Mouse (Mus musculus) ovary, postnatal 10 days (tissue): ENCODE data around the gene Pigk.

ENCODE experiments used
- DNase-seq: peaks from one replicate; pipeline ENCODE4 v3.0.0; 2022; ENCODE audit warnings: low spot score

The Pigk gene

DNA sequence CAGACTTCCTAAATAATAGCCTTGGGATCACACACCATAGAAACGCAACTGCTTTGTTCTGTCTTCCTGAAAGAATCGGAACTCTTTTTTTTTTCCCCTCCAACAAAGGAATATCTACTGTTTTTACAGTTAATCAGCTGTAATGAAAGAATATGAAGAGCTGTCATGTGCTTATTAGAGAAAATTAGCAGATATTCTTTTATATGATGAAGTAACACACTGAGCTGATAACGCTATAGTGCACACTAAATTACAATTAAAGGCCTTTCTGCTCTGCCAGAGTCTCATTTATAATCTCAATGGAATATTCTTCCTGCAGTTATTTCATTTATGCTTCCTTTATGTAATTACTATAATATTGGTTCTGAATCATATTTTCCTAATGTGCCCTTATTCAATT is 128.7 kb downstream of the Pigk start:
- DNase-seq: no peak

GRCm38 (mm10) chr3:152843925-152844324 is 130.0 kb downstream of the Pigk start:
- DNase-seq: no peak

DNA sequence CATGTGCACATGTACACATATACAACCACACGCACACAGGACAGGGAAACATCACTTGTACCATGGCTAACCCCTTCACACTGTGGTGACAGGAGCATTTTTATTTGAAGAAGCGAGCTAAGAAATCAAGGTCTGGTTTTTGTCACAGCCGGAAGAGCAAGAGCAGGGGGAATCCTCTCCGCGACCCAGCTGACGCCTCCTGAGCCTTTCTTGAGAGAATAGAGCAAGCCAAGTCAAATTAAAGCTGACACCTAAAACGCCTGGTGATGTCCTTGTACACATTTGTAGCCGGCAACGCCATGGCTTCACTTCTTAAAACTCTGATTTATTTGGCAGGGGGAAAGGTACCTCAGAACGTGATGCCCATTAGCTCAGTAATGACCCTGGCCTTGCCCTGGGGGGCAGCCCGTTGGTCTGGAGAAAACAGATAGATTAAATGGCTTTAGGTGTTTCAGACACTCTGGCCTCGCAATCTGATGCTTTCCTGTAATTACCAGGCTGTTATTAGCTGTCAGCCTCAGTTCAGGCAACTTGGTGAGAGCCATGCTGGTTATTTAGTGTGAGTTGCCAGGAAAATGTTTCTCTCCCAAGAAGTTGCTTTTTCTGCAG is 141.2 kb downstream of the Pigk start:
- no peak for DNase-seq

GRCm38 (mm10) chr3:152856095-152856494 is 142.2 kb downstream of the Pigk start:
- DNase-seq: no peak

GRCm38 (mm10) chr3:152861450-152861849 is 147.6 kb downstream of the Pigk start:
- DNase-seq: no peak

DNA sequence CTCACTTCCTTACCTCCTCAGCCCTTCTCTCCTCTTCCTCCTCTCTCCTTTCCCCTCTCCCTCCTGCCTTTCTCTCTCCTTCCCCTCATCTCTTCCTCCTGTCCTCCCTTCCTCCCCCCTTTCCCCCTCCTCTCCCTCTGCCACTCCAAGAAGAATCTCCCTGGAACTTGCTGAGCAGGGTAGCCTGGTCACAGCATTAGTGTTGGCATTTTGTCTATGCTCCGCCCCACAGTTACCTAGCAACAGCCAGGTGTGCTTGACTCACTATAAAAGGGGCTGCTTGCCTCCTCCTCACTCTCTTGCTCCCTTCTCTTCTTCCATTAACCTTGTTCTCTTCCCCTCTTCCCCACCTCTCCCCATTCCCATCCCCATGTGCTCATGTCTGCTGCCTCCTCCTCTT is 148.1 kb downstream of the Pigk start:
- DNase-seq: no peak

DNA sequence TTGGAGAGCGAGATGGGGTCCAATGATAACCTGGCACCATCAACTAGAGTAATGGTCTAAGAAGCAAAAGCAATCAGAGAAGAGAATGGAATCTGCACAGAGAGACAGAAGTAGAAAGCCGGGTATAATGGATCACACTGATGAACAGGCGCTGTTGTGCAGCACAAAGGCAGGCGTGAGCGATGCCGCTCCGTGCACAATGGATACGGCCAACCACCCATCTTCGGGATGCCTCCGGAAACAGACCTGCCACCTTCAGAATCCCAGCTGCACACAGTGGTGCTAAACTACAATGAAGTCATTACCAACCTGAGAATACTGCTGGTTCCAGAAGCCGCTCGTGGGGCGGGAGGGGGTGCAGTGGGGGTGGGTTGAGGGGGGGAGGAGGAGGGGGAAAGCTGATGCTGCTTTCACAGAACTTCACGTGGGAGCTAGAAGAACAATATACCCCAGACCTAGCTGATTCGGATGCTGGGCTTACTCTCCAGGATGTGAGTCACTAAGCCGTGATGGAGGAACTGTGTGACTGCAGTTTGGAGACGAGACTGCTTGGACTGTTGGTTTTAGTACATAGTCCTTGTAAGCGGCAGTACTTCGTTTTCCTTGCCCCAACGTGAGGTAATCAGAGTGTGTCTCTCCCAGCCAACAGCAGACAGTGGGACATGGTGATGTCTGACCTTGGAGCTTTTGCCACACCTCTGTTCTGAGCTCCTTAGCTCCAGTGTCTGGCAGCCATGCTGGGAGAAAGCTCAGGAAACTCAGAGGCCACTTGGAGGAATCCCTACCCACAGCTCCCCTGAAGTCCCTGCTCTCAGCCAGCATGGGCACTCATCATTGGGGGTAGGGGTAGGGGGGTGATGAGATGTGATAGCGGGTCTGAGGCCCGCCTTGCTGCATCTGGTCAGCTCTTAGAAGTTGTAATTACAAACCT is 152.4 kb downstream of the Pigk start:
- no peak for DNase-seq

DNA sequence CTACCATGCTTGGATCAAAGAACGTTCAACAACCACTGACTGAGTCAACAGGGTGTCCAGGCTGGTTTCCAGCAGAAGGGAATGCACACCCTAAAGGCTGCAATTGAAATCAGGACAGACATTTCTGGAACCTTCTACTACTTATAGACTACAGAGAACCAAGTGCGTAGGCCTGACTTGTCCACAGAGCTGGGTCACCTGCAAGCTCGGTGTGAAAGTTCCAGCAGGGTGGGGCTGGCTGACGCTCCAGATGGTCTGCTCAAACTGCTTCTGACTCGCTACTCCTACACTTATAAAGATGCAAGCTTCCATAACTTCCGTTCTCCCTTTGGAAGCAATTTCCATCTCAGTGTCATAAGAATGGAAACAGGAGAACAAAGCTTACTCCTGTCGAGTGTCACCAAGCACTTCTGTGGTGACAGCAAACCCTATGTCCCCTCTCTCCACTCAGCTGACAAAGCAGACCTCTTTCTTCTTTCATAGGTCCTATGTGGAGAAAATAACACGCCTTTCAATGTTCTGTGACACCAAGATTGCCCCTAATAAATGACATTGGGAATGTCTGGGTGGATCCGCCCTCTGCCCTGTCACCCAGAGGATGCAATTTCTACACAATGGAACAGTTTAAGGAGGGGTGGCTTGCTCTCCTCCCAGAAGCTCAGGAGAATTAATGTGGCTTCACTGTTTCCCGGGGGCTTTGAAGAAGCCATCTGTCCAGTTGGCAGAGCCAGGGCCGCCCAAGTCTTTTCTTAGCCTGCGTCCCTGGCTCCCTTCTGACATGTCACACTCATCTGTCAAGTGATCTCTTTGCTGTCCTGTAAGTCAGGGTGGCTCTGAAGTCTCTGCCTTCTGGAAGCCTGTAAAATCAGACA is 154.0 kb downstream of the Pigk start:
- no peak for DNase-seq

DNA sequence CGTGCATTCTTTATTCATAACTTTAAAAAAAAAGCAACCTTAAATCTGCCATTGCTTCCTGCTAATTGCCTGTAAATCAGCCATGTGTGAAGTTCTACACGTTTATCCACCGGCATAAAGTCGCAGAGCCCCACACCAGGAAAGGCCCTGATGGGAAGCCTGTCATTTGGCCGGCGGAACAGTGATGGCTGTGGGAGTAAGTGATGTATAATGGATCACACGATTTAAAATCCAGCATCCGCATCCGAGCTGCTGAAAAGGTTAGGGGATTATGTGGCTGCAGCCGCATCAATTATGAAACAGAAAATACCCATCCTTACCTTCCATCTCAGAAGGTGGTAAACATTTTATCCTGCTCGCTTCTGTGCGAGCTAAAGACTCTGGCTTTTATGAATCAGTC is 158.2 kb downstream of the Pigk start:
- no peak for DNase-seq

GRCm38 (mm10) chr3:152872596-152872995 is 158.7 kb downstream of the Pigk start:
- no peak for DNase-seq

DNA sequence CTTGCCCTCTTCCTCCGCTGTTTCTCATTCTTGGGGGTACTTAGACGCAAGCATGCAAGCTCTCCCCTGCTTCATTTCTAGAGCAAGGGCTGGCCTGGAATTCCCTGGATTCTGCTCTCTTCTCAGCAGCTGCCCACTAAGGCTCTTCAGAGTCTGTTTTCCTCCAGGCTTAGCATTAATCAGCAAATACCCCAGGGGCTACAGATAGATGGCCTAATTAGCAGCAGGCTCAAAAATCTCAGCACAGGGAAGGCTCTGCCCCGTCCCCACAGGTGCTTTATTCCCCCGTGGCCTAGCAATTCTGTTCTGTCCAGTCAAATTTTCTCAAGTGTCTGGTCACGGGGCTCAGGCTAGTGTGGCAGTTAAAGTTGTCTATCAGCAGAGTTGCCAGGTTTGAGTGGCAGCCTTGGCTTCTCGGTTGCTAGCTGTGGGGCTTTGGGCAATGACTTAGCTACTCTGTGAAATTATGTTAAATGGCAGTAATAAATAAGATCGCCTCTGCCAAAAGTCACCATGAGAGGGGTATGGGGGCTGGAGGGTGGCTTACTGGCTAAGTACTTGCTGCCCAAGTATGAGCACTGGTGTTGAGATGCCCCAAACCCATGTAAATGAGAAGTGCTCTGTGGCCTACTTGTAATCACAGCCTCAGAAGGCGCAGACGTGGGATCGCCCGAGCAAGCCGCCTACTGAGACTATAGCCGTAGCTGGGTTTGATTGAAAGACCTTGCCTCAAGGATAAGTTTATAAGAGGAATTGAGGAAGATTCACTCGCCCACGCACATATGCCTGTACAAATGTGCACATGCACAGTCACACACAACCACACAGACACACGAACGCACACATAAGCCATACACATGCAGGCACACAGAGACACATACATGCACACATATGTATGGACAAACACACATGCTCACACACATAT is 160.8 kb downstream of the Pigk start:
- no peak for DNase-seq

DNA sequence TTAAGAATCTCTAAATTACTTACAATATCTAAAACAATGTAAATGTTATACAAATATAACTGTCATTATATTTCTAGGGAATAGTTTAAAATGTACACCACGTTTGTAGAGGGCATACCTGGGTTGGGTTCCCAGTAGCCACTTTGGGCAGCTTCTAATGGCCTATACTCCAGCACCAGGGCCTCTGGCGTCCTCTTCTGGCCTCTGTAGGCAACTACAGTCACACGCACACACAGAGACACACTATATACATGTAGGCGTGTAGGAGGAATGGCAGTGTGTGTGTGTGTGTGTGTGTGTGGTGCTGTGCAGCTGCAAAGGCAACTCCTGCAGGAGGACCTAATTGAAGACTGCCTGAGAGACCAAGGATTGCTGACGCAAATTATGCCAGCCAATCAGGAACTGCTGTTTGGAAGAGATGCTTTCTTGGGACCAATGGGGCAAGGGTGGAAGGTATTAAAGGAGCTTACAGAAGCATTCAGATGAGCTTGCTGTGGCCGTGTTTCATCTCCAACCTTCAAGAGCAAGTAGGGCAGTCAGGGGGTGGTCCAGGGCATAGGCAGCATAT is 161.9 kb downstream of the Pigk start:
- no peak for DNase-seq

DNA sequence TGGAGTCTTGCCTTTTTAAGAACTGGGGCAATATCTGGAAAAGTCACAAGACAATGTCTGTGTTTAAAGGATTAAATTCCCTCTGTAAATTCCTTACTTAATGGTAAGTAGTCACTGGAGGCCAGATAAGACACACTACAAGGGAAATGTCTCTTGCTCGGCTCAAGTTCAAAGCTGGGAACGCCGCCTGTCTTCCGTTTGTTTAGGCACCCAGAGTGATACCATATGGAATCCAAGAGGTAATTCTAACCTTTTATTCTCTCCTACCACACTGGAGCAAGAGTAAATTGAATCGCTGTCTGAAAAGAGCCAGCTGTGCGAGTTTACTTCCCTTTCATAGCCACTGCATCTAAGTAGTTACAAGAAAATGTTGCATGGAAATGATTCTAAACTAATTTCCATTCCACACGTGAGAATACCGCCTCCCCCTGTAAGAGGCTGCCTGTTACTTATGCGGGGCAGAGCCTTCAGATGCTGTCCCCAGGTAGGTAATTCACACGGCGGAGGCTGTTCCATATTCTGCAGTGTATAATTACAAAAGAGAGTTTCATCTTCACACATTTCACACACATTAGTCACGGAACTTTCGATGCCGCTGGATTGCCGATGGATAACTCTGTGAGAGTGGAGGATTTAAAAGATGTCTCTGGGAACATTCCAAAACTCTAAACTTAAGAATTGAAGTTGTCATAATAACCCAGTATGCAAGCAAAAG is 166.4 kb downstream of the Pigk start:
- DNase-seq: no peak

DNA sequence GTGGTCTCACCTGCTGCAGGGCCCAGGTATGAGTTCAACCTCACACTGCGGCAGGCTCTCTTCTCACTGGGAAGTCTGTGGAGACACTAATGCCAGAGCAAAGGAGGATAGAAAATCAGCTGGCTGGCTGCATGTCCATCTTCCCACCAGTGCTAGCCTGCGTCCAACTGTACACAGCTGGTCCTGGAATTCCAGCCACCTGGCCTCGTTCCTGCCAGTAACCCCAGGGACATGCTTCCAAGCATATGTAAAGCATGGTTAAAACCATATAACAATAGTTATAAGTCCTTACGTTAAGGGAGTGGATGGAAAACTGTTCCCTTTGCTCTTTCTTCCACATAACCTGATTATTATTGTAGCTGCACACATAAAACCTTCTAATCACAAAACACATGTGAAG is 167.8 kb downstream of the Pigk start:
- DNase-seq: no peak

DNA sequence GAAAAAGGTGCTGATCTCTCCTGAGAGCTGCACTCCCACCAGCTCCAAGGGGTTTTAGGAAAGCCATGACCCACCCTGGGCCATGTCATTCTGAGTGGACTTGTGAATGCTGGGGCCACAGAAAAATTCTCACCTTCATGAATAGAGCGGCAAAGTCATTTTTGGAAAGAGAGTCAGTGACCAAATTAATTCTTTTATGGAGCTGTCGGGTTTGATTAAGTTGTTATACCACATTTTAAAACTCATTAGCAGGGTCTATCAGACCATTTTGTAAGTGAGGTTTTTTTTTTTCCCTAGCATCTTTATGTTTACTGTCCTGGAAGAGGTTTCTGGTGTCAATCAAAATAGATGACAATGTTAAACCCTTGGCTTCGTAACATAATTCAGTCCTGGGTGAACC is 169.7 kb downstream of the Pigk start:
- no peak for DNase-seq

DNA sequence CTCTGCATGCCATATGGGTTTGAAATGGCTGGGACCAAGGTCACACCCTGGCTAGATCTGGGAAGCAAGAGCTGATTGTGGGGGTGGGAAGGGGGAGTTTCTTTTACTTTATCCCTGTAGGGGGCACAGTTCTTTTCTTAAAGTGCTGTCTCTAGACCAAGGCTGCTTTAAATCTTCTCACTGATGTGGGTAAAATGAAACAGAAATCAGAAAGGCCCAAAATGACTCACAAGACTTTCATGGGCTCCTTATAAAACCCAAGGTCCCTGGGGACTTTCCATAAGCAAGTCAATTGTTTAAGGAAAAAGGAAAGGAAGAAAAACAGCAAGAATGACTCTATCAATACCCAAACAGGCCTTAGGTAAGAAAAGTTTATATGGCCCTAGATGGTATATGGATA is 172.8 kb downstream of the Pigk start:
- DNase-seq: no peak

- no peak for DNase-seq
Measured at GRCm38 (mm10) chr3:152888116-152888515, 174.2 kb downstream of the Pigk start.

GRCm38 (mm10) chr3:152894935-152895334 is 181.0 kb downstream of the Pigk start:
- DNase-seq: no peak

DNA sequence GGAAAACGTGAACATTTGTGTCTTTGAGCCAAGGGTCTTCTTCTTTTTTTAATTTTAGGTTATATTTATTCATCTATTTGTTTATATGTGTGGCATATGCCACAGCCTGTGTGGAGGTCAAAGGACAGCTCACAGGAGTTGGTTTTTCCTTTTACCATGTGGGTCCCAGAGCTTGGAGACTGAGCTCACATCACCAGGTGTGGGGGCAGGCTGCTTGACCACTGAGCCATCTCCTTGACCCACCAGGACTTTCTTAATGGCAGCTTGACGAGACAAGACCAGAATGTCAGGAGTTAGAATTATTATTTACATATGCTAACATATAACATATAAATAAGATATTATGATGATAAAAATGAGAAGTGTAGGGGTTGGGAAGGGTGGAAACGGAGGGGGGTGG is 182.2 kb downstream of the Pigk start:
- no peak for DNase-seq

DNA sequence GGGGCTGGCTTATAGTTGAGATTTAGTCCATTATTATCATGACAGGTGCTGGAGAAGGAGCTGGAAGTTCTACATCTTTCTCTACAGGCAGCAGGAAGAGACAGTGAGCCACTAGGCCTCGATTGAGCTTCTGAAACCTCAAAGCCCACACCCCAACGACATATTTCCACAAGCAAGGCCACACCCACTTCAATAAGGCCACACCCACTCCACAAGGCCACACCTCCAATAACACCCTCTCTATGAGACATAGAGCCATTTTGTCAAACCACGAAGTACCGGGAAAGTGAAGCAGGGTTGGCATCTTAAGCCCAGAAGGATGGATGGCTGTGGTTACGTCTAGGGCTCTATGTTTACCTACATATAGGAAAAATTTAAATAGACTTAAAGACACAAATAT is 183.3 kb downstream of the Pigk start:
- DNase-seq: no peak

DNA sequence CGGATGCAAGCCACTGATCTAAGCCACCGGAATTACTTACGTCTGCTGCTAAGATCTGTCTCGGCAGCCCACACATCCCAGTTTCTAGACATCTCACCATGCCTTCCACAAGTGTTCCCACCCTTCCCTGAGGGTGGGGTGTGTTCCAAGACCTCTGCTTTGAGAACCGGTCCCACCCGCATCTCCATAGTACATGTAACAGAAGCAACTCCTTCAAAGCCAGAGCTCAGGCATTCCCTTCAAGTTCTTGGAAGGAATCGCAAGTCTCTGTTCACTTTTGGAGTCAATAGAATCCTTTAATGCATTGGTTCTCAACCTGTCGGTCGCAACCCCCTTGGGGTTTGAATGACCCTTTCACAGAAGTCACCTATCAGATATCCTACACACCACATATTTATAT is 185.0 kb downstream of the Pigk start:
- DNase-seq: no peak
